Mouse (Mus musculus): ENCODE measurements around the gene Pgap2. TPM values are rescaled to one million over a fixed set of nuclear protein-coding genes. Genes with fewer than 3 reads are reported as not detected.

Gene Pgap2
- polyA plus RNA-seq, 1 experiment from 2014 or later = 57.8 TPM

DNA sequence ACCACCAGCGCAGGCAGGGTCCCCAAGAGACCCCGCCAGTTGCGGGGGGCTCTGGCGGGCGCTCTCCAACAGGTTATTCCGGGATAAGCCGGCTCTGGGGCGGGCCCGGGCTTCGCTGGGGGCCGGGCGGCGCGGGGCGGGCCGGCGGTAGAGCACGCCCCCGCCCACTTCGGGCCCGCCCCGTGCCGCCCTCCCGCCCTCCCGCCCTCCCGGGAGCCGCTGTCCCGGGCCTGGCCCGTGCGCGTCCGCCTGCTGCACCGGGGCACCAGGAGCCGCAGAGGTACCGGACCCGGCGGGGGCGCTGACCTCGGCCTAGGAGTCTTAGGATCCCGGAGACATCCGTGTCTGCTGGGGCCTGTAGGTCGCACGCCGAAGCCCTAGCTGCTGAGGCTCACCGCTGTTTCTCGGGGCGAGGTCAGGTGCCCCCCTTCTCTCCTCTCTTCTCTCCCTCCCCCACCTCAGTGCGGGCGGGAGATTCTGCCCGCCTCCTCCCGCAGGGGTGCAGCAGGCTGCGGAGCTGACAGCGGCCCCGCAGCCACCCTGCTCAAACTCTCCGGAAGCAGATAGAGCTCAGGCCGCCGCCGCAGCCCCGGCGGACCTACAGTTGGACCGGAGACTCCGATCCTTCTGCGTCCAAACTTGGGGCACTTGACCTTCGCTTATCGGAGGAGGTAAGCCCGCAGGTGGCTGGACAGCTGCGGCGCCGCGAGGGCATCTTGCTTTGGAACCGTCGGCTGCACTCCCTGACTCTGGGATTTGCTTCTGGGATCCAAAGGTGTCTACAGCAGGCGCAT lies 57.8 kb downstream of the Pgap2 start, which contains the start of gene Stim1:
Gene Stim1, plus strand, starts transcription at position 206 of the 794 bp plus-strand sequence.
- ATAC-seq = peak; percentile 88
- peaks cover 19% of the 10 kb centered on the region for H3K4me1 ChIP-seq (ENCODE audit: control insufficient read depth, insufficient read depth, low read length)
- under 1% methylated on average over 48 of the region's 73 CpGs for WGBS

DNA sequence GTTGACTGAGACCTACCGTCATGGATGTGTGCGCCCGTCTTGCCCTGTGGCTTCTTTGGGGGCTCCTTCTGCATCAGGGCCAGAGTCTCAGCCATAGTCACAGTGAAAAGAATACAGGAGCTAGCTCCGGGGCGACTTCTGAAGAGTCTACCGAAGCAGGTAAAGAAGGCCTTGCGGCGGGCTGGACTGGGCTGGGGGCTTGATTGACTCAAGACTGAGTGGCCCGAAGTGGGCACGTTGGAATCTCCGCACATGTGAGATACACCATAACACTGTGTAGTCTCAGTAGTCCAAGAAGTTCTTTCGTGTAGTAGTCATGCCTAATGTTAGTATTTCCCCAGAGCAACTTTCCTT lies 58.4 kb downstream of the Pgap2 start:
- H3K4me1 ChIP-seq (ENCODE audit: control insufficient read depth, insufficient read depth, low read length) = peaks cover 19% of the 10 kb centered on the region
- no peaks in the 10 kb centered on the region for H3K36me3 ChIP-seq (ENCODE audit: control insufficient read depth, insufficient read depth, low read length)
- H3K9me3 ChIP-seq (replicated peaks; ENCODE audit: control insufficient read depth, low read length, poor library complexity, severe bottlenecking) = no peaks in the 10 kb centered on the region
- no peak for ATAC-seq
- peak overlapping the region; percentile 79 for H3K9ac ChIP-seq (ENCODE audit: low read depth, low read length)
- H3K27me3 ChIP-seq (ENCODE audit: control insufficient read depth, insufficient read depth, low read depth, low read length) = no peaks in the 10 kb centered on the region
- peak overlapping the region; percentile 85 for H3K4me3 ChIP-seq (ENCODE audit: low read depth, low read length)
- 6% methylated on average over 12 of the region's 12 CpGs for WGBS
- H3K4me2 ChIP-seq (ENCODE audit: low read length) = peak overlapping the region; percentile 94
- H3K27ac ChIP-seq (ENCODE audit: low read length) = 0 out of 2 replicates have a peak overlapping the region, but pooled peaks have one; percentile 15

More for the DNA sequence above, 57.8 kb downstream of the Pgap2 start, which contains the start of gene Stim1:
- H3K9me3 ChIP-seq (replicated peaks; ENCODE audit: control insufficient read depth, low read length, poor library complexity, severe bottlenecking) = no peaks in the 10 kb centered on the region
- H3K36me3 ChIP-seq (ENCODE audit: control insufficient read depth, insufficient read depth, low read length) = no peaks in the 10 kb centered on the region
- no peaks in the 10 kb centered on the region for H3K27me3 ChIP-seq (ENCODE audit: control insufficient read depth, insufficient read depth, low read depth, low read length)
- H3K9ac ChIP-seq (ENCODE audit: low read depth, low read length) = peak within 1 kb of the TSS; percentile 79
- peak within 1 kb of the TSS; percentile 94 for H3K4me2 ChIP-seq (ENCODE audit: low read length)
- H3K4me3 ChIP-seq (ENCODE audit: low read depth, low read length) = peak within 1 kb of the TSS; percentile 85
- peak within 1 kb of the TSS; percentile 70 for H3K27ac ChIP-seq (ENCODE audit: low read length)

DNA sequence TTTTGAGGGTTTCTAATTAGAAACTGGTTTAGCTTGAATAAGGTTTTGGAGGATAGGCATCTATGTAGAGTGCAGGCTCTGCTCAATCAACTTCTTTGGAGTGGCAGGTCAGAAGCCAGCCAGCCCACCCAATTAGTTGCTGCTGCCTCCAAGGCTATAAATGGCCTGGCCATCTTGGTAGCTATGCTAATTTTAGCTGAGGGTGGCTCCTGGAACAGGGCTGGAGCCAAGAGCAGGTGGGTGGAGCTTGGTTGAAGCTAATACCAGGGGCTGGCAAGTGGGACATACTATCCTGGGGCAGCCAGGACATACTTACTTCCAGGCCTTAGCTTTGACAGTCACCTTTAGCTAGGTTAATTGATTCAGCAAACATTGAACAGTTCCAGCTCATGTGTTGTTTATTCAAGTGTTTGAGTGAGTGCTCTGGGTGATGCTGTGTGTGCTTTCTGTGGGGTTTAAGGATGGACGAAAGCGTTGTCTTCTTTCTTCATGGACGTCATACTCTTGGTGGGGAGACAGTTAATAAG lies 62.5 kb downstream of the Pgap2 start:
- no peaks in the 10 kb centered on the region for H3K9me3 ChIP-seq (replicated peaks; ENCODE audit: control insufficient read depth, low read length, poor library complexity, severe bottlenecking)
- H3K27me3 ChIP-seq (ENCODE audit: control insufficient read depth, insufficient read depth, low read depth, low read length) = no peaks in the 10 kb centered on the region
- H3K4me3 ChIP-seq (ENCODE audit: low read depth, low read length) = no peak overlapping the region
- peaks cover 19% of the 10 kb centered on the region for H3K4me1 ChIP-seq (ENCODE audit: control insufficient read depth, insufficient read depth, low read length)
- WGBS = 84% methylated on average over 3 of the region's 3 CpGs
- ATAC-seq = no peak
- H3K36me3 ChIP-seq (ENCODE audit: control insufficient read depth, insufficient read depth, low read length) = no peaks in the 10 kb centered on the region
- H3K27ac ChIP-seq (ENCODE audit: low read length) = no peak overlapping the region
- no peak overlapping the region for H3K4me2 ChIP-seq (ENCODE audit: low read length)
- H3K9ac ChIP-seq (ENCODE audit: low read depth, low read length) = no peak overlapping the region

DNA sequence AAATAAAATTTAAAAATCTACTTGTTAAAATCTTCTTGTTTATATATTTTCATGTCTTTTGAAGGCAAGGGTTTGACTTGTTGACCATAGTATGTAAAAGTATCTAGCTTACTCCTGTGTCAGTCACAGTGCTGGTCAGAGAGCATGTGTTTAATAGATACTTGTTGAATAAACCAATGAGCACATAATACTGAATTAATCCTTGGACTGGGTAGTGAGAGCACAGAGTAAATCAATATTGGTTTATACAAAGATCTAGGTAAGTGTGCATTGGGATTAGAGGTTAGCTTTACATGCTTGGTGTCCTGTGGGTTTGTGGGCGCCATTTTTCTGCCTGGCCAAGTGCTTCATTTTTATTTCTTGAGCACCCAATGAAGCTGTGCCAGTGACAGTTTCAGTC lies 71.4 kb downstream of the Pgap2 start:
- no peak overlapping the region for H3K27ac ChIP-seq (ENCODE audit: low read length)
- no peak overlapping the region for H3K4me3 ChIP-seq (ENCODE audit: low read depth, low read length)
- 94% methylated on average over 1 of the region's 1 CpGs for WGBS
- H3K27me3 ChIP-seq (ENCODE audit: control insufficient read depth, insufficient read depth, low read depth, low read length) = no peaks in the 10 kb centered on the region
- H3K9me3 ChIP-seq (replicated peaks; ENCODE audit: control insufficient read depth, low read length, poor library complexity, severe bottlenecking) = no peaks in the 10 kb centered on the region
- H3K9ac ChIP-seq (ENCODE audit: low read depth, low read length) = no peak overlapping the region
- no peaks in the 10 kb centered on the region for H3K4me1 ChIP-seq (ENCODE audit: control insufficient read depth, insufficient read depth, low read length)
- no peaks in the 10 kb centered on the region for H3K36me3 ChIP-seq (ENCODE audit: control insufficient read depth, insufficient read depth, low read length)
- ATAC-seq = no peak
- H3K4me2 ChIP-seq (ENCODE audit: low read length) = no peak overlapping the region

DNA sequence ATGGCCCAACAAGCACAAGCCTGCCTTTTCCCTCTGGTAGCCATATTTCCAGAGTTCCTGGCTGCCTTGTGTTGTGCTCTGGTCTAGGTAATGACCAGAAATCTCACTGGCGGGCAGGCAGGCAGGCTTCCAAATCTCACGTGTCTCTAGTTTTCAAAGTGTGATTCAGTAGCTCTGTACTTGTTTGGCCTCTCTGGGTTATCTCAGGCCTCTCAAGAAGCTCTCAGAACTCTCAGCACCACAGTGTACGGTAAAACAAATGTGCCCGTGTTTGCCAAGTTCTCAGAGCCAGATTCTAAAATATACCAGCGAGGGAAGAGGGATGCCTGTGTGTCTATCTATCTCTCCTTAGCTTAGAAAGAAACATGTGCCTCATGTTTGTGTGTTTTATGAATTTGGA lies 72.3 kb downstream of the Pgap2 start:
- Histone ChIP-seq H3K36me3 (ENCODE audit: control insufficient read depth, insufficient read depth, low read length) (no peaks in the 10 kb centered on the region), H3K9ac (ENCODE audit: low read depth, low read length) (no peak overlapping the region), H3K27ac (ENCODE audit: low read length) (no peak overlapping the region), H3K27me3 (ENCODE audit: control insufficient read depth, insufficient read depth, low read depth, low read length) (no peaks in the 10 kb centered on the region), H3K4me1 (ENCODE audit: control insufficient read depth, insufficient read depth, low read length) (no peaks in the 10 kb centered on the region), H3K4me3 (ENCODE audit: low read depth, low read length) (no peak overlapping the region), H3K4me2 (ENCODE audit: low read length) (no peak overlapping the region), H3K9me3 (replicated peaks; ENCODE audit: control insufficient read depth, low read length, poor library complexity, severe bottlenecking) (no peaks in the 10 kb centered on the region)
- no peak for ATAC-seq
- WGBS = 89% methylated on average over 5 of the region's 5 CpGs

Other genes with a start within 250 kb of the Pgap2 start
- gene Il18bp, start 191.5 kb upstream of the Pgap2 start, polyA plus RNA-seq (2015; fragmentation: Nextera tagmentation; extraction: Ambion mirVana) = 4.1 and 4.9 TPM in 2 replicates
- 36.1 and 36.6 TPM in 2 replicates for gene Rnf121, start 144.7 kb upstream of the Pgap2 start, polyA plus RNA-seq (2015; fragmentation: Nextera tagmentation; extraction: Ambion mirVana)
- 28.7 and 31.5 TPM in 2 replicates for gene Xndc1, start 144.7 kb upstream of the Pgap2 start, polyA plus RNA-seq (2015; fragmentation: Nextera tagmentation; extraction: Ambion mirVana)
- 1.1 and 1.3 TPM in 2 replicates for gene Xntrpc, start 144.5 kb upstream of the Pgap2 start, polyA plus RNA-seq (2015; fragmentation: Nextera tagmentation; extraction: Ambion mirVana)
- not detected in 2 replicates for gene Trpc2, start 127.1 kb upstream of the Pgap2 start, polyA plus RNA-seq (2015; fragmentation: Nextera tagmentation; extraction: Ambion mirVana)
- gene Art1, start 108.5 kb upstream of the Pgap2 start, polyA plus RNA-seq (2015; fragmentation: Nextera tagmentation; extraction: Ambion mirVana) = 0.25 and 0.57 TPM in 2 replicates
- gene Art5, start 100.7 kb upstream of the Pgap2 start, polyA plus RNA-seq (2015; fragmentation: Nextera tagmentation; extraction: Ambion mirVana) = 0.17 TPM in 1 of 2 replicates, not detected in the other
- gene Chrna10, start 93.4 kb upstream of the Pgap2 start, polyA plus RNA-seq (2015; fragmentation: Nextera tagmentation; extraction: Ambion mirVana) = not detected in 2 replicates
- 19.9 and 21.2 TPM in 2 replicates for gene Nup98, start within 50 bp of the Pgap2 start, polyA plus RNA-seq (2015; fragmentation: Nextera tagmentation; extraction: Ambion mirVana)
- gene Rhog, start 45.8 kb downstream of the Pgap2 start, polyA plus RNA-seq (2015; fragmentation: Nextera tagmentation; extraction: Ambion mirVana) = 12.8 and 14.6 TPM in 2 replicates
- gene Stim1, start 57.6 kb downstream of the Pgap2 start, polyA plus RNA-seq (2015; fragmentation: Nextera tagmentation; extraction: Ambion mirVana) = 10.2 and 12.5 TPM in 2 replicates
- gene Rrm1, start 231.5 kb downstream of the Pgap2 start, polyA plus RNA-seq (2015; fragmentation: Nextera tagmentation; extraction: Ambion mirVana) = 38.5 and 42.8 TPM in 2 replicates

All from midbrain, embryonic 16.5 days (tissue).